Mouse (Mus musculus) liver, embryonic 12.5 days (tissue): ENCODE data around the gene Cnn2. TPM values are rescaled to one million over a fixed set of nuclear protein-coding genes. Genes with fewer than 3 reads are reported as not detected.
A peak's percentile ranks its signal among the peaks of the same experiment; 100 is the strongest.

Source experiments
- ATAC-seq: fragments of 200-750 bp; cut with Nextera tagmentation; 2 replicates; pipeline ENCODE4 v1.8.0; 2017; ENCODE audit warnings: moderate number of reproducible peaks, mild to moderate bottlenecking, moderate library complexity
- H3K27ac ChIP-seq: fragments of 300-500 bp; sonication (generic); 2 replicates; pipeline ENCODE4 v1.5.1; 2016; ENCODE audit warnings: mild to moderate bottlenecking
- H3K27me3 ChIP-seq: fragments of 300-500 bp; sonication (generic); replicated peaks from 2 replicates; pipeline ENCODE4 v1.6.1; 2016; ENCODE audit warnings: mild to moderate bottlenecking, moderate library complexity
- H3K36me3 ChIP-seq: fragments of 300-500 bp; sonication (generic); 2 replicates; pipeline ENCODE4 v1.6.1; 2016; ENCODE audit warnings: mild to moderate bottlenecking, moderate library complexity
- H3K4me1 ChIP-seq: fragments of 300-500 bp; sonication (generic); 2 replicates; pipeline ENCODE4 v1.6.1; 2016
- H3K4me2 ChIP-seq: fragments of 300-500 bp; sonication (generic); 2 replicates; pipeline ENCODE4 v1.6.1; 2016; ENCODE audit warnings: mild to moderate bottlenecking, moderate library complexity
- H3K4me3 ChIP-seq: fragments of 300-500 bp; sonication (generic); 2 replicates; pipeline ENCODE4 v1.5.1; 2016; ENCODE audit warnings: mild to moderate bottlenecking, moderate library complexity
- H3K9ac ChIP-seq: fragments of 300-500 bp; sonication (generic); 2 replicates; pipeline ENCODE4 v1.6.1; 2016; ENCODE audit warnings: mild to moderate bottlenecking, moderate library complexity
- H3K9me3 ChIP-seq: fragments of 300-500 bp; sonication (generic); replicated peaks from 2 replicates; pipeline ENCODE4 v1.6.1; 2016; ENCODE audit warnings: mild to moderate bottlenecking, moderate library complexity
- WGBS: fragments of 180-500 bp; shearing (Covaris S2); methylation state at CpG from one replicate; pipeline ENCODE4 v1.1.7; 2016; ENCODE audit not compliant: insufficient replicate concordance; 5-methylcytosine and 5-hydroxymethylcytosine counted together
- polyA plus RNA-seq: library from polyadenylated mRNA; unstranded; fragments of >200 nt; fragmentation: Nextera tagmentation; extraction: Ambion mirVana; gene quantifications from 2 replicates; pipeline ENCODE4 v1.2.1, GENCODE M21; 2016

Gene Cnn2
- polyA plus RNA-seq, 1 experiment from 2014 or later = 75.4 TPM

DNA sequence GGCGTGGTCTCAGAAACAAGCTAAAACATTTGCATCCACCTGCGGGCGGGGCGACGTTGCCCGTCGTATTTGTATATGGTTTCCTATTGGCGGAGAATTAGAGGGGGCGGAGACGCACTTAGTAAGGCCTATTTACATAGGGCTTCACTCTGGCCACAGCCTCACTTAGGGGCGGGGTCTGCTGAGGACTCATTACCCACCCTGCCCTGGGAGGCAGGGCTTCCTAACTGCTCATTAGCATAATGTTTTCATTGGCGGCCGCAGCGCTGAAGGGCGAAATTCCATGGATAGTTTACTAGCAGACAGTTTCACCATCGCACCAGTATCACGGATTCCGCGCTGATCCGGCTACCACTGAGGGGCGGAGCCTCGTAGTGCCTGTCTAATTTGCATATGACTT lies 3.5 kb upstream of the Cnn2 start:
- H3K9me3 ChIP-seq = no peaks in the 10 kb centered on the region
- 2% methylated on average over 22 of the region's 22 CpGs for WGBS
- peaks cover 24% of the 10 kb centered on the region for H3K27me3 ChIP-seq
- peak overlapping the region; percentile 99 for H3K27ac ChIP-seq
- peak overlapping the region; percentile 78 for H3K4me3 ChIP-seq
- ATAC-seq = peak; percentile 85
- H3K4me1 ChIP-seq = peaks cover 74% of the 10 kb centered on the region
- H3K4me2 ChIP-seq = peak overlapping the region; percentile 87
- H3K36me3 ChIP-seq = peaks cover 26% of the 10 kb centered on the region
- peak overlapping the region; percentile 83 for H3K9ac ChIP-seq

DNA sequence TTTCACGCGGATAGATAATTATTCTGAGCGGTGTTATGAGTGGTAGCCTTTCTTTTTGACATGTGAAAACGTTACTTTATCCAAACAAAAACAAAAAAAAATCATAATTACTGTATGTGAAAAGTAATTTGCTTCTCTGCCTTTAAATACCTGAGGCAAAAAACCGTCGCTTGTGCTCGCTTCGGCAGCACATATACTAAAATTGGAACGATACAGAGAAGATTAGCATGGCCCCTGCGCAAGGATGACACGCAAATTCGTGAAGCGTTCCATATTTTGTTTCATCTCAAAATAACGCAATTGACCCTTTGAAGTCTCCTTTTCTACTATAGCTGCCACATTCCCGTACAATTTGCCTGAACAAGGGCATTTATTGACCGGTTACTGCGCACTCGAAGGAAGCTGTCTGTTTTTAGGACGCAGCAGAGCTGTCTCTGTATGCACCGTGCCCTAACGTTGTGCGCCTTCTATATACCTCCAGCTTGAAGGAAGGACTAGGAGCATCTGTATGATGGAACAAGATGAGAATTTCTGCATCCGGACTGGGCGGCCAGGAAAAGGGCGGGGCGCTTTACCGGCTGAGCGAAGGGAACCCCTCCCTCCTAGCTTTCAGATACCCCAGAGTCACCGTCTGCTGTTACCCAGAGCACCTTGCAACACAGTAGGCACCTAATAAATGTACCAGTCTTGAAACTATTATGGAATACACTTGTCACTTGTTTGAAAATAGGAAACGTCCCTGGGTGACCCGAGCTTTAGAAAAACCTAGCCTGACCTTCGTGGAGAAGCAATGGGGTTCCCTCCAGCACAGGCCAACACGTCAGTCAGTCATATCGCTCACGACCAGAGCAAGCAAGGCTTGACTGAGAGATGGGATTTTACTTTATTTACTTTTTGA lies 2.8 kb upstream of the Cnn2 start:
- Histone ChIP-seq H3K9ac (peak overlapping the region; percentile 76), H3K27ac (peak overlapping the region; percentile 99), H3K4me1 (peaks cover 76% of the 10 kb centered on the region), H3K27me3 (peaks cover 29% of the 10 kb centered on the region), H3K4me2 (peak overlapping the region; percentile 87), H3K9me3 (no peaks in the 10 kb centered on the region), H3K4me3 (peak overlapping the region; percentile 78), H3K36me3 (peaks cover 19% of the 10 kb centered on the region)
- peak; percentile 62 for ATAC-seq
- 4% methylated on average over 35 of the region's 35 CpGs for WGBS

DNA sequence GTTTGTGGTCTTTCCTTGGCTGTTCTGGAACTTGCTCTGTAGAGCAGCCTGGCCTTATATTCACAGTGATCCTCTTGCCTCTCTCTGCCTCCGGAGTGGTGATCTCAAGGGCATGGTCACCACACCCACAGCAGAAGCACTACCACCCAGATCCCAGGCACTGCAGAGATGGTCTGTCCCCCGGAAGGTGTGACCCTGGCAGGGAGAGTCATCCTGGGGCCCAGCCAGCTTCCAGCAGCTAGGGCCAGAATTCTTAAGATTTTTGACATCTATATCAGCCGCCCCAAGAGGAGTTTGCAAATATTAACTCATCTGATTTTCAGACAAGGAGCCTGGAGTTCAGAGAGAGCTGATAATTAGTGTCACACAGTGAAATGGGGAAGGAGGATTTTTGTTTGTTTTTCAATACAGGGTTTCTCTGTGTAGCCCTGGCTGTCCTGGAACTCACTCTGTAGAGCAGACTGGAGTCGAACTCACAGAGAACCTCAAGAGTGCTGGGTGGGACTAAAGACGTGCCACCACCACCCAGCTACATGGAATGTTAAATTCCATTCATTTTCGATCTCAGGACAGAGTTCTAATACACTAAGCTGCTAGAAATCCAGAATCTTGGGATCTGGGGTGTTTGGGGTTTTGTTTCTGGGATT lies 2.0 kb upstream of the Cnn2 start:
- 21% methylated on average over 6 of the region's 6 CpGs for WGBS
- H3K27me3 ChIP-seq = peaks cover 35% of the 10 kb centered on the region
- H3K4me3 ChIP-seq = peak overlapping the region; percentile 78
- H3K9me3 ChIP-seq = no peaks in the 10 kb centered on the region
- peak; percentile 55 for ATAC-seq
- peaks cover 73% of the 10 kb centered on the region for H3K4me1 ChIP-seq
- peaks cover 19% of the 10 kb centered on the region for H3K36me3 ChIP-seq
- peak overlapping the region; percentile 99 for H3K27ac ChIP-seq
- peak overlapping the region; percentile 76 for H3K9ac ChIP-seq
- peak overlapping the region; percentile 87 for H3K4me2 ChIP-seq

DNA sequence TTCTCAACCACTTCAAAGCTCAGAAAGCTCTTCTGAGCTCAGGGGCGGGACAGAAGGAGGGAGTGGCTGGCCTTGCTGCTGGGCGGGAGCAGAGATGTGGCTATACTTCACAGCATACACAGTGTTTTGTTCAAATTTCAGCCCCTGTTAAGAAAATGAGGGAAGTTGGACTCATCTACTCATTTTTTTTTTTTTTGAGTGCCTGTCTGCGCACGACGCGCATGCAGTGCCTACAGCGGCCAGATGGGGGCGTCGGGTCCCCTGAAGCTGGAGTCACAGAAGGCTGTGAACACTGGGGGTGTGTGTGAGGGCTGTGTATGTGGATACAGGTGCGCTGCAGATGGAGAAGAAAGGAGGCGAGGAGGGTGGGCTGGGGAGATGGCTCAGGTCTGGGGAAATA lies 1.4 kb upstream of the Cnn2 start:
- Histone ChIP-seq H3K27me3 (peaks cover 35% of the 10 kb centered on the region), H3K9ac (peak overlapping the region; percentile 76), H3K27ac (peak overlapping the region; percentile 99), H3K4me1 (peaks cover 67% of the 10 kb centered on the region), H3K36me3 (peaks cover 19% of the 10 kb centered on the region), H3K4me3 (0 out of 2 replicates have a peak overlapping the region, but pooled peaks have one; percentile 78), H3K4me2 (peak overlapping the region; percentile 87), H3K9me3 (peaks cover 3% of the 10 kb centered on the region)
- no peak for ATAC-seq
- WGBS = under 1% methylated on average over 11 of the region's 11 CpGs

DNA sequence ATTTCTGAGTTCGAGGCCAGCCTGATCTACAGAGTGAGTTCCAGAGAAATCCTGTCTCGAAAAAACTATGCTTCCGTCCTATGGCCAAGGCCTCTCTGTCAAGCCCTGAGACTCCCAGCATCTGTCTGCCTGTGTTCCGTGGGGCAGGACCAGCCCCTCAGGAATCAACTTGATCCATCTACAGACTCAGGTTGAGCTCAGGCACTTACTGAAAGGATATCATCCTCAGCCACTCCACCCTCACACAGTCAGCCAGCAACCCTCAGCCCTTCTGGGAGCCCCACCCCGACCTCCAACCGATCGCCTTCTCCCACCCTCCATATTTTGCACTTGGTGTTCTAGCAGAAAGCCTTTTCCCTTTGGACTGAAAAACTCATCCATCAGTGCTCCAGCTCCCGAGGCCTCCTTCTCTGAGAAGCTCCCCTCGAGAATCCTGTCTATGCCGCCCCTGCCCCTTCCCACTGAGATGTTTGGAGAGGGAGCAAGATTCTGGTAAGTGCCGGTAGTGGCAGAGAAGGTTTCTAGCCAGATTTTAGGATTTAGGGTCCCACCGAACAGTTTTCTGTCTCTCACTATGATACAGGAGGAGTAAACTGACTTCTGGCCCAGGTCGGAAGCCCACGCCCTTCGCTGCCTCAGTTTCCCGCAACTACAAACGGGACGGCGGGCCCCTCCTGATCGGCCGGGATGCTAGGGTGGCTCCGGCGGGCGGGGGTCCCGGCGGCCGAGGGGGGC lies 446 bp upstream of the Cnn2 start:
- H3K27ac ChIP-seq = peak overlapping the region; percentile 99

DNA sequence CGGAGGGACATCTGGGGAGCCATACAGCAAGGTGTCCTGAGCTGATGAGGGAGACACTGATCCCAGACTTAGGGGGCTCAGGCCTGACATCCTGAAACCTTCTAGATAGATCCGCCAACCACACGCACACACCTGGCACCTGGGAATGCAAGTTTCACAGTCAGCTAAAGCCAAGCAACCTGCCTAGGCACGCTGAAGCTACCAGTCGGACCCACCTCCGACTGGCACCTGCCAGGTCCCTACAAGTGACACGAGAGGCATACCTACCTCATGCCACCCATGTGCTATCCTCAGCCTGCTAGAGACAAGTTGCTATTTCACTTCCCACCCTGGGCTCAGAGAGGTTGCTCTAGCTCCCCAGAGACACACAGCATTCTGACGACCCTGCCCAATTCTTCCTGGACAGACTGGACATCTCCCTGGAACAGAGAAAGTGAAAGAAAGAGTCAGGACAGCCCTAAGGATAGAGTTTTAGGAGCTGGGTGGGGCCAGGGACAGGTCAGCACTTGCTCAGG lies 945 bp downstream of the Cnn2 start:
- H3K4me1 ChIP-seq = peaks cover 59% of the 10 kb centered on the region
- H3K9ac ChIP-seq = peak overlapping the region; percentile 71; the same call in 1 of the 2 replicates
- peak overlapping the region; percentile 87 for H3K4me2 ChIP-seq
- H3K27ac ChIP-seq = no peak overlapping the region
- peaks cover 3% of the 10 kb centered on the region for H3K9me3 ChIP-seq
- peak overlapping the region; percentile 64 for H3K4me3 ChIP-seq
- peaks cover 35% of the 10 kb centered on the region for H3K27me3 ChIP-seq
- no peak for ATAC-seq
- H3K36me3 ChIP-seq = peaks cover 37% of the 10 kb centered on the region
- 41% methylated on average over 8 of the region's 8 CpGs for WGBS

More for the DNA sequence above, 446 bp upstream of the Cnn2 start:
- H3K4me3 ChIP-seq = peak overlapping the region; percentile 64
- peak overlapping the region; percentile 87 for H3K4me2 ChIP-seq
- peaks cover 3% of the 10 kb centered on the region for H3K9me3 ChIP-seq
- 16% methylated on average over 27 of the region's 27 CpGs for WGBS
- peaks cover 23% of the 10 kb centered on the region for H3K36me3 ChIP-seq
- ATAC-seq = no peak
- peaks cover 58% of the 10 kb centered on the region for H3K4me1 ChIP-seq
- peaks cover 35% of the 10 kb centered on the region for H3K27me3 ChIP-seq
- peak overlapping the region; percentile 71 for H3K9ac ChIP-seq

DNA sequence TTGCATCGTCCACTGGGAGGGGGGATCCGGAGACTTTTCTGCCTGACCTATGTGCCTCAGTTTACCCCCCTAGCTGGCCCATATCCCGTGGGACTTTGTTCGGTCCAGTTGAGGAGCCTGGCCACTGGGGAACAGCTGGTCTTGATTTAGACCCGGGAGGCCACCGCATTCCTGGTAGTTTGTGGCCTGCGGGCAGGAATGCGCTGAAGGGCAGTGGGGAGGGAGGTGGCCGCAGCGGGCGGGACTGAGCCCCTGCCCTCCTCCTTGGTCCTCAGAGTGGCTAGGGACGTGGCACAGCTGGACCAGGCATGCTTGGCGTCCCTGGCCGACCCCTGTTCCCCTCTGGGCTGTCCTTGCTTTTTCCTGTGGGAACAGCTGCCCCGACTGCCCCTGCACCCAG lies 1.5 kb downstream of the Cnn2 start:
- Histone ChIP-seq H3K9me3 (peaks cover 3% of the 10 kb centered on the region), H3K36me3 (peaks cover 41% of the 10 kb centered on the region), H3K9ac (peak overlapping the region; percentile 71; the same call in 1 of the 2 replicates), H3K27ac (no peak overlapping the region), H3K4me2 (peak overlapping the region; percentile 87), H3K4me3 (peak overlapping the region; percentile 64), H3K27me3 (peaks cover 35% of the 10 kb centered on the region), H3K4me1 (peaks cover 64% of the 10 kb centered on the region)
- 47% methylated on average over 15 of the region's 15 CpGs for WGBS
- ATAC-seq = no peak

DNA sequence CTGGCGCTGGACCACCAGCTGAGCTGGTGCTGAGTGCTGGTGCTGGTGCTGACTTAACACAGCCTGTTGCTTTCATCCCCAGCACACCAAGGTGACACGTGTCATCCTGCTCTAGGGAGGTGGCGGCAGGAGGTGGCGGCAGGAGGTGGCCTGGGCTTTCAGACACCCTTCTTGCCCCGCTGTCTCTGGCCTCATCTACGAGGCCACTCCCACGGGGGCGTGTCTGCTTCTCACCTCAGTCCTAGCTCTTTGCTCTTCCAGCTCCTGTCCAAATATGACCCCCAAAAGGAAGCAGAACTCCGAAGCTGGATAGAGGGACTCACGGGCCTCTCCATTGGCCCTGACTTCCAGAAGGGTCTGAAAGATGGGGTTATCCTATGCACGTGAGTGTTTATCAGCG lies 2.7 kb downstream of the Cnn2 start:
- H3K4me3 ChIP-seq = no peak overlapping the region
- peaks cover 35% of the 10 kb centered on the region for H3K27me3 ChIP-seq
- no peak for ATAC-seq
- H3K9me3 ChIP-seq = peaks cover 3% of the 10 kb centered on the region
- peaks cover 69% of the 10 kb centered on the region for H3K4me1 ChIP-seq
- 68% methylated on average over 12 of the region's 12 CpGs for WGBS
- no peak overlapping the region for H3K9ac ChIP-seq
- H3K4me2 ChIP-seq = no peak overlapping the region
- no peak overlapping the region for H3K27ac ChIP-seq
- H3K36me3 ChIP-seq = peaks cover 43% of the 10 kb centered on the region

DNA sequence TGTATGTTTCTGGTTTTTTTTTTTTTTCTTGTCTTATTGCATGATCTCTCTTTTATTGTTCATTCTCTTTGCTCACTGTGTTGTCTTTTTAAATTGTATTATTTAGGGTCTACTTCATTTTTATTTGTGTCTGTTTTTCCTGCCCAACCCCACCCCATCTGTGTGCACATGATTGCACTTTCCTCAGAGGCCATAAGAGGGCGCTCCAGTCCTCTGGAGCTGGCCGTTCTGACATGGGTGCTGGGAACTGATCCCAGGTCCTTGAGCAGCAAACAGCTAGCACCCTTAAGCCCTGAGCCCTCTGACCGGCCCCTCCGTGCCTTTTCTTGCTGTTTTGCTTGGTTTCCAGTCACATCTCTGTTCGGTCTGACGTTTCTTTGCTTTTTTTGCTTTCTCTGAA lies 3.2 kb downstream of the Cnn2 start:
- no peak for ATAC-seq
- 84% methylated on average over 6 of the region's 6 CpGs for whole genome bisulfite sequencing
- no peak overlapping the region for H3K9ac ChIP-seq
- peaks cover 65% of the 10 kb centered on the region for H3K4me1 ChIP-seq
- no peak overlapping the region for H3K4me3 ChIP-seq
- no peak overlapping the region for H3K4me2 ChIP-seq
- peaks cover 35% of the 10 kb centered on the region for H3K27me3 ChIP-seq
- peaks cover 43% of the 10 kb centered on the region for H3K36me3 ChIP-seq
- no peak overlapping the region for H3K27ac ChIP-seq
- H3K9me3 ChIP-seq = peaks cover 3% of the 10 kb centered on the region

DNA sequence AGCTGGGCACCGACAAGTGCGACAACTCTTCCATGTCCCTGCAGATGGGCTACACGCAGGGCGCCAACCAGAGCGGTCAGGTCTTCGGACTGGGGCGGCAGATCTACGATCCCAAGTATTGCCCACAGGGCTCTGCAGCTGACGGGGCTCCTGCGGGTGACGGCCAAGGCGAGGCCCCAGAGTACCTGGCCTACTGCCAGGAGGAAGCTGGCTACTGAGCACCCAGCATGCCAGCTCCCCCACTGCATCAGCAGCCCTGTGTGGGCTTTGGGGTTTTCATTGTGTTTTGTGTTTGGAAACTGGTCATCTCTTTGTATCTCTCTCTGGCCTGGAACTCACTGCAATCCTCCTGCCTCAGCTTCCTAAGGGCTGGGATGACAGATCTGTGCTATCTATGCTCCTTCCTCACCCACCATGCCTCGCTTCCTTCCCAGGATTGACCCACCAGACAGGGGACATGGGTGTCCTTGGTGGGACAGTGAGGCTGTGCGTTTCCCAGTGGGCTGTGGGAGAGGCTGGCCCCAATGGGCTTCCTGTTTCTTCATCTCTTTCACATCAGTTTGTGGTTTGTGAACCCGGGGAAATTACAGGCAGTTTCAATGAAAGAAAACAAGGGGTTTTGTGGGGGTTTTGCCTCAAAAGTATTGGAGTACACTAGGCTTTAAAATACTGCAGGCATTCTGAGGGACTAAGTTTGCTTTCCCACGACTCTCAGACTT lies 6.2 kb downstream of the Cnn2 start:
- Histone ChIP-seq H3K9me3 (peaks cover 3% of the 10 kb centered on the region), H3K4me1 (peaks cover 59% of the 10 kb centered on the region), H3K4me3 (no peak overlapping the region), H3K4me2 (no peak overlapping the region), H3K27me3 (peaks cover 15% of the 10 kb centered on the region), H3K27ac (peak overlapping the region; percentile 57), H3K36me3 (peaks cover 60% of the 10 kb centered on the region), H3K9ac (no peak overlapping the region)
- 76% methylated on average over 16 of the region's 16 CpGs for WGBS
- no peak for ATAC-seq

DNA sequence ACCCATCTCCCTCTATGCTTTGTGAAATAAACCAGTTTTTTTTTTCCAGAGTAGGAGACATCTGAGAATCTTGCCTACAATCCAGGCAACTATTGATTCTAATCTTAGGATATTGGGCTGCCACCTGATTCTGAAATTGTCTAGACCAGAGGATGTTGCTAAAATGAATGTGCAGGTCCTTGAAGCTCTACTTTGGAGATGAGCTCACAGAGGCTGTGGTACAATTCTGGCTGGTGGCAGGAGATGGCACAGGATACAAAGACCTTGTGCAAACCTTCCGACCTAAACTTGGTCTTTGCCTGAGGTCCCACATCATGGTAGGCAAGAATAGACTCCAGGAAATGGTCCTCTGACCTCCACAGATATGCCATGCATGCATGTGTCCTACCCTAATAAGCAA lies 7.3 kb downstream of the Cnn2 start:
- WGBS = 44% methylated on average over 1 of the region's 1 CpGs
- Histone ChIP-seq H3K4me3 (no peak overlapping the region), H3K27ac (peak overlapping the region; percentile 57; the same call in 1 of the 2 replicates)

More for the DNA sequence above, 7.3 kb downstream of the Cnn2 start:
- peak overlapping the region; percentile 87; the same call in 1 of the 2 replicates for H3K9ac ChIP-seq
- H3K9me3 ChIP-seq = peaks cover 3% of the 10 kb centered on the region
- H3K27me3 ChIP-seq = peaks cover 6% of the 10 kb centered on the region; the same call in 1 of the 2 replicates
- peaks cover 70% of the 10 kb centered on the region for H3K36me3 ChIP-seq
- ATAC-seq = no peak
- H3K4me1 ChIP-seq = peaks cover 64% of the 10 kb centered on the region
- peak overlapping the region; percentile 92 for H3K4me2 ChIP-seq
